Mouse (Mus musculus) brain, embryonic 14.5 days (tissue): ENCODE results near the gene Hdac4. TPM values are rescaled to one million over a fixed set of nuclear protein-coding genes. Genes with fewer than 3 reads are reported as not detected.

Experiments used
- DNase-seq: peaks from one replicate; pipeline ENCODE4 v3.0.0-alpha.2; 2011; ENCODE audit warnings: low read depth
- CTCF ChIP-seq: fragments of 200-500 bp; IDR thresholded peaks from 2 replicates; pipeline ENCODE4 v1.5.1; 2012; ENCODE audit warnings: inconsistent platforms, mild to moderate bottlenecking, moderate library complexity, borderline replicate concordance; ENCODE audit not compliant: insufficient read depth, insufficient read length; ENCODE audit errors: extremely low read depth
- POLR2A ChIP-seq: fragments of 200-500 bp; IDR thresholded peaks from 2 replicates; pipeline ENCODE4 v1.6.1; 2012; ENCODE audit warnings: mild to moderate bottlenecking, inconsistent platforms, borderline replicate concordance; ENCODE audit not compliant: poor library complexity, insufficient read depth, insufficient read length, severe bottlenecking; ENCODE audit errors: extremely low read depth
- polyA plus RNA-seq: library from polyadenylated mRNA; depleted of rRNA; stranded (reverse); fragments of >200 nt; gene quantifications from 2 replicates; pipeline ENCODE4 v1.2.3, GENCODE M21; 2012

Hdac4 gene
- polyA plus RNA-seq, 1 experiment = 21.8 TPM

DNA sequence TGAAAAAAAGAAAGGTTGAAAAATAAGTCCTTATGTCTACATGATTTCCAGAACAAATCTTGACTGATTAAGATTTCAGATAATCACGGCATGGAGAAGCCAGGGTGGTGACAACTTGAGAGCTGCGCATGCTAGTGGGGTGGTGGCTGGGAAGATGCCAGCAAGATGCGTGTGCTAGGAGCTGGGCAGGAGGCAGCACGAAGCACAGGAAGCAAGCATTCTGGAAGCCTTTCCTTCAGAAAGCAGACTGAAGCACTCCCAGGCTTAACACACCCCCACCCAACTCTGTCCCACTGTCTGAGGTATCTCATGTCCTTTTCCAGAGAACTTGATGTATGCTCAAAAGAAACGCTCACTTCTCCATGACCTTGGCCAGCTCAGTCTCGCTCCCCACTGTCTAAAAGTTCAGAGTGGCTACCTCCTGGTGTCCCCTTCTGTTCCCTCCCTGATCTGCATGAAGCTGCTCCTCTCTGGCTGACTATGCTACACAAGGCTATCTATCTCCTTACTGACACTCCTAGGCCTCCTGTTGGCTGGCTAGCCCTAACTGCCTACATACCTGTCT lies 52.1 kb downstream of the Hdac4 start:
- TF ChIP-seq CTCF = no peak
- TF ChIP-seq POLR2A = no peak
- DNase-seq = peak; percentile 65

DNA sequence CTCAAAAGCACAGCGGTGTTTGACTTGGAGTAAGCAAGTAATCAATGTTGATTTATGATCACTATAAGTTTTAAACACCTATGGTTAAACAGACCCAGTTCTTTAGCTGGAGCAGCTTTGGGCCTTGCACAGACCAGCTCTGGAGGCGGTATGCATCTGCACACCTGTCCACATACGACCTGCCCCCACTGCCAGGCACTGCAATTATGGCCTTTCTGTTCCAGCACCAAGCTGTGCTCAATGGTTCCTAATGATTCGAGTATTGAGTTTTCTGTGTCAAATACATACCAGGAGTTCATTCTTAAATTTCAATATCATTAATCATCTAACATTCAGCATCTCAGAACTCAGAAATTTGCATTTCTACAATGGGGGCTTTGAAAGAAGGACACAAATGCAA lies 52.7 kb downstream of the Hdac4 start:
- no peak for TF ChIP-seq POLR2A
- no peak for TF ChIP-seq CTCF
- peak; percentile 32 for DNase-seq

DNA sequence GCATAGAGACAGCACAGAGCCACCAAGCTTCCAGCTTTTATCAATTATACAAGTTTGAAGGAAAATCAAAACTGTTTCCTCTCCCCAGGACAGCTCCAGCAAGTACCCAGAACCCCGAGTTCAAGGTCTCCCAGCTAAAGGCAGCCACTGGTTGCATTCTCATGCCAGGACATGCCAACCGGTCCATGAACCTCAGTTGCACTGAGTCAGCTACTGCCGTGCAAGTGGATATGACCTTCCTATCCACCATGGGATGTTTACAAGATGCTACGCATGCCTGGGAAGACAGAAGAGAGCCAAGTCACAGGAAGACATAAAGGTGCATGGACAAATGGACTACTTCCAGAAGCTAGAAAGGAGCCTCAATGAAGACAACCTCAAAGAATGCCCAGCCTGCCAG lies 56.5 kb downstream of the Hdac4 start:
- no peak for DNase-seq
- TF ChIP-seq CTCF (no peak), POLR2A (no peak)

DNA sequence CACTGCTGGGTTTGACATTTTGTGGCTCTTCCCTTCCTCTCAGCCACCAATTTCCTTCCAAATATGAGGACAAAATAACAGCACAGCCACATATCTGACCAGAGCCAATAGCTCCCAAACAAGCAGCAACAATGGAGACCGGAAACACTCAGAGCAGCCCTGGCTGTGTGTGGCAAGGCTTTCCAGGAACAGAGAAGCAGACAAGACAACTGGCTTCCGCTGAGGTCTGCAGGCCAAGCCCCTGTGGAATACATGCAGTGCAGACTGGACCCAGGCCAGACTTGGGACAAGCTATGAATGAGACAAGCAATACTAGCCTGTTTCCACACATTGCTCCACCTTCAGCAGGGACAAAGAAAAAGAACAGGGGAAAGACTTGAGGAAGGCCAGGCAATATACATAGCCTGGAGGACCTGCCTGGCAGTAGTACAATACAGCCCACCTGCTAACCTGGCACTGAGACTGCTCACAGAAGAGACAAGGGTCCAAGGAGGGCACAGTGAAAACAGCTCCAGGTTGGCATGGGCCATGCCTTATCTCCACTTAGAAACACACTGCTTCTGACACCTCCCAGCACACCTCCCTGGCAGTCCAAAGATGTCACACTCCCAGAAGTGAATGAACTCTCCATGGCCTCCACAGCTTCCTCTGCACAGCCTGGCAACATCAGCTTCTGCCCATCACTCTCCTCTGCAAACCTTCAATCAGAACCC lies 58.2 kb downstream of the Hdac4 start:
- TF ChIP-seq CTCF (no peak), POLR2A (no peak)
- DNase-seq = peak; percentile 45

DNA sequence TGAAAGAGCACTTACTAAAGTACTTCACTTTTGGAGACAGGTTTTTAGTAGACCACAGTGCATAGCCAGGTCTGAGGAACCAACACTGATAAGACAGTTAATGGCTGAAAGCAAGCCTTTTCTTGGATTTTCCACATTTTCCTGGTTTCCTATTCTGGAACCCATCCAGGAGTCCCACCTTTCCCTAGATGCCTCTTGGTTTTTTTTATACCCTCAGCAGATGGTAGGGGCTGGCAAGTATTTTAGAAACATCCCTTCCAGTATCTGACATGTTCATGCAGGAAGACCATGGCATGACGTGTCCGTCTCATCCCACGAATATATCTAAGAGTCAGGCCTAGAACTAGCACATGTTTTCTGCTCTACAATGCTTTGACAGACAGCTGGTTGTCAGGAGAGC lies 59.1 kb downstream of the Hdac4 start:
- no peak for DNase-seq
- TF ChIP-seq CTCF = no peak
- no peak for TF ChIP-seq POLR2A

DNA sequence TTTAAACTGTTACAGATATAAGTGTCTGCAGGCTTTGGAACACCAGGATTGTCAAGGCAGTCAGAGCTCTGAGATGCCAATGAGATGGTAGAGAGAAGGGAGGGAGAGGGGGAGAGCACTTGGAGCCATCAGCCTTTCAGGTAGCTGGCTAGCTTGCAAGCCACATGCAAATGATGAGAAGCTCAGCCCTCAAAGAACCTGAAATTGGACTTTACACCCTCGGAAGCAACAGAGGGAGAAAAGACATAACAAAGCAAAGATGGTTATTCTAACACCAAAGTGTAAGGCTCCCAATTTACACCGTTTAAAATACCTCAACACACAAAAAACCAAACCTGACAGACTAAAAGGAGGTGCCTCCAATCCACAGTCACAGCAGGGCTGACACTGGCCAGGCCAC lies 63.3 kb downstream of the Hdac4 start:
- no peak for TF ChIP-seq CTCF
- TF ChIP-seq POLR2A = no peak
- no peak for DNase-seq

DNA sequence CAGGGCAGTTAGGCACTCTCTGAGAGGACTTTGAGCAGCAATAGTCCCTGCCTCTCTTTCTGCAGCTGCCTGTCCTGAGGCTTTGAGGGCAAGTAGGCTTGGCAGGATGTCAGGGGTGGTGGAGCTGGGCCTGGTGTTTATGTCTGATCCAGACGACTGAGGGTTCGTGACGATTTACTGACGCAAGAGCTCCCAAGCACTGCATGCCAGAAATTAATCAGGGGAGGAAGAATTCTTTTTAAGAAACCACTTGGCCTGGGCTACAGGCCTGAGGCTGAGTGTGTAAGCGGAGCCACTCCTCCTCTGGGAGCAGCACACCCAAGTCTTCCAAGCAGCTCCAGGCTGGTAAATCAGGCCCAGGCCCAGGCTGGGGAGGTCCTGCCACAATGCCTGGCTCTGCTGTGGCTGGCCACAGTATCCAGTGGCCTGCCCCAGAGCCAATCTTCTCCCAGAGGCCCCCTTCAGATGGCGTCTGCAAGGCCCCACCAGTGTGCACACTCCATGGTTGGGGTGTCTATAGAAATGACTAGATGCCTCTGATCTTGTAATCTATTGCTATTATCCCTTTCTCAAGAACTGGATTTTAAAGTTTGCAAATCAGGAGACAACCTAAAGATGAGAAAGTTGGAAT lies 64.9 kb downstream of the Hdac4 start:
- DNase-seq = peak; percentile 84
- no peak for TF ChIP-seq POLR2A
- TF ChIP-seq CTCF = no peak

DNA sequence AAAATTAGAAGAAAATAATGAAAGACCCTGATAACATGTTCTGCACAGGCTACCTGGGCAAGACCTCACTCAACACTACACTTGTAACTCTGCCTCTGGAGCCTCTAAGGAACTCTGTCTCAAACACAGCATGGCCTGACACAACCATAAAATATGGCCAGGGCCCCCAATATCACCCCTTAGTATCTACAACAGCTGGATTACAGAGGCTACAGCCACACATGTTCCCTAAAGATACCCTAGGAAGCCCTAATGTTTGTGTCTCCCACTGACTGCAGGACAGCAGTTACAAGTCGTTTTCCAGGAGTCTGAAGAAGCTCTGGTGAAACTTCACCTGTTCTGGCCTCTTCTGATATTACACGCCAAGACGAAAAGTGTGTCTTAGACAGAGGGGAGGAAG lies 65.7 kb downstream of the Hdac4 start:
- no peak for DNase-seq
- TF ChIP-seq POLR2A (no peak), CTCF (no peak)

DNA sequence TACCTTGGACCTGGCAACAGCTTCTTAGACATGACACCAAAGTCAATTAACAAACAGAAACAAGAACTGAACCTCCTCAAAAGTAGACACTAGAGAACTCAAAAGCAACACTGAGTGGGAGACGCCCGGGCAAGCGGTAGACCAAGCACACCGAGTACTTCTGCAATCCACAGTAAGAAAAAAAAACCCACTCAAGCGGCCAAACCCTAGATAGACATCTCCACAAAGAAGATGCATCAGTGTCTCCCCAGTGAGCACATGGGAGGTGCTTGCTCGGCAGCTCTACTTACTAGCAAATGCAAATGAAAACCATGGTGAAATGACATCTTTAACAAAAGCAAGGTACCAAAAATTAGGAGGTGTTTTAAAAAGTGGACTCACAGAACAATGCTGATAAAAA lies 67.7 kb downstream of the Hdac4 start:
- TF ChIP-seq POLR2A (no peak), CTCF (no peak)
- DNase-seq = no peak

DNA sequence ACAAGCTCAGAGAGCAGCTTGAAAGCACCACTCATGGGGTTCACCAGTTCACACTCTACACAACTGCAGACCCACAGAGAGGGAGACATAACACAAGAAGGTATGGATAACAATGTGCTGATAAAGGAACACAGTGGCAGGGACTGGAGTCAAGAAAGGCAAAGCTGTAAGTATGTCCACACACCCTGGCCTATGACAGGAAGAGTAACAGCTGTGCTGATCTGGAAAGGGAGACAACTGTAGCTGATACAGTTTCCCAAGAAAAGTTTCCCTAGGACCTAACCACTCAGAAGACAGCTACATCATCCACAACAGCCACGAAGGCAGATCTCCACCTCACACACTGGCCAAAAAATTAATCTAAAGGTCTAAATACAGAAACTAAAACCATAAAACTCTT lies 68.1 kb downstream of the Hdac4 start:
- TF ChIP-seq POLR2A (no peak), CTCF (no peak)
- no peak for DNase-seq

DNA sequence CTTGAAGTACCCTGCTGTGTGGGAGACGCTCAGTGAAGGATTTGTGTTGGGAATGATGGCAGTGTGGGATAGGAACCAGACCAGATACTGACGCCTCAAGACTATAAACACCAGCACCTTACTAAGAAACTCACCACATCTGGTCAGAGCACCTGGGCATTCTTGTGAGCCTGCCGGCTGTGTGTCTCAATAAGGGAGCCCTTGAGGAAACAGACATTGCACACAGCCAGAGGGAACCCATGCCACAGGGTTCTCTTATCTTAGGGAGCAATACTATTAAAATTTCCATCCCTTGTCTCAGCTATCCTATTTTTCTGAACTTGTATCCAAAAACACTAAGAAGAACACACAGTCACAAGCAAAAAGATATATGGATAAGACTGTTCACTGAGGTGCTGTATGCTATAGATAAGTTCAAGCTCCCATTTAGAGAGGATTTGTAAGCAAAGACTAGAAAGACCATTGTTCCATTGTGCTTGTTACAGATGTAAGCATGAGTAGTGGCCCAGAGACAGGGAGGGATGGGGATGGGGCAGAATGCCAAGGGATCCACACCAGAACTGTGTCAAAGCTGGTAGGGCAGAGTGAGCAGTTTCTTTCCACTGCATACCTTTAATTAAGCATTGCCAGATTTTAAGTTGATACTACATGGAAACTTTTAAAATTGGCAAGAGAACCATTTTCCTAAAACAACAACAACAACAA lies 70.8 kb downstream of the Hdac4 start:
- DNase-seq = no peak
- TF ChIP-seq POLR2A (no peak), CTCF (no peak)
